Mouse (Mus musculus) embryonic stem cell, embryonic (primary cell): ENCODE measurements around the gene Acaa1a.

Experiments
- CTCF ChIA-PET, 4 experiments: fragments of 300-600 bp in 2 of 4; fragments of 350-600 bp in 2 of 4; sonication (Branson Sonifier 250); formaldehyde crosslinking; loops; one replicate each; lab custom pipeline; 2022; ENCODE audit warnings: inconsistent platforms in 2 of 4; lab: Charles Lee
- POLR2A ChIA-PET, 4 experiments: fragments of 300-600 bp in 2 of 4; fragments of 350-600 bp in 2 of 4; sonication (Branson Sonifier 250); formaldehyde crosslinking; loops; one replicate each; lab custom pipeline; 2022; ENCODE audit warnings: antibody characterized with exemption in 4 of 4, inconsistent platforms in 1 of 4; lab: Charles Lee

The Acaa1a gene

GRCm38 (mm10) chr9:119355943-119356342 lies 16.5 kb downstream of the Acaa1a start:
- ChIA-PET CTCF (interaction anchor here in 3 of 4 experiments (0.6 to 1.4 kb wide), 8 partner anchors 10 to 647 kb away, joined by 3 to 6 read pairs (median 3); partner anchors contain the start of gene Acvr2b (in 1 of the 3)), POLR2A (interaction anchor here in 3 of 4 experiments (0.6 to 2.2 kb wide), 15 partner anchors 10 to 89 kb away, joined by 3 to 21 read pairs (median 5); partner anchors contain the start of genes Acaa1a (in 2 of the 3), Acvr2b (in 2 of the 3), Myd88 (in 2 of the 3) and Exog (in 1 of the 3))

- CTCF ChIA-PET, result interaction anchor here in 2 of 4 experiments (0.6 to 0.7 kb wide), 2 partner anchors 31 to 141 kb away, joined by 3 to 4 read pairs; no protein-coding TSS in a partner anchor
- POLR2A ChIA-PET, result interaction anchor here (0.7 to 2.2 kb wide), 15 partner anchors 10 to 343 kb away, joined by 3 to 21 read pairs (median 3); partner anchors contain the start of genes Acaa1a (in 2 of the 4), Myd88 (in 2 of the 4), Exog (in 1 of the 4) and Oxsr1 (in 1 of the 4)
These were observed 18.0 kb downstream of the Acaa1a start, which contains the start of gene Xylb for GRCm38 (mm10) chr9:119357331-119358057. Xylb (plus strand) TSS chr9:119357381.

GRCm38 (mm10) chr9:119358058-119358429 lies 18.6 kb downstream of the Acaa1a start:
- POLR2A ChIA-PET, result interaction anchor here (0.7 to 1.7 kb wide), 16 partner anchors 9 to 344 kb away, joined by 3 to 9 read pairs (median 3); partner anchors contain the start of genes Myd88 (in 2 of the 4), Acvr2b (in 1 of the 4) and Exog (in 1 of the 4)
- CTCF ChIA-PET, result interaction anchor here in 2 of 4 experiments (0.6 to 0.7 kb wide), 3 partner anchors 30 to 142 kb away, joined by 3 to 4 read pairs (median 4); no protein-coding TSS in a partner anchor

- ChIA-PET POLR2A (interaction anchor here in 3 of 4 experiments (1.1 to 2.2 kb wide), 8 partner anchors 11 to 44 kb away, joined by 3 to 9 read pairs (median 5); partner anchors contain the start of gene Oxsr1 (in 2 of the 3)), CTCF (interaction anchor here (0.6 to 2.2 kb wide), 5 partner anchors 8 to 58 kb away, joined by 3 to 16 read pairs (median 3); no protein-coding TSS in a partner anchor)
These were observed 21.9 kb downstream of the Acaa1a start for GRCm38 (mm10) chr9:119361416-119361815.

GRCm38 (mm10) chr9:119363229-119363628 lies 23.8 kb downstream of the Acaa1a start:
- ChIA-PET CTCF (interaction anchor here in 2 of 4 experiments (1.6 to 2.2 kb wide), 2 partner anchors 11 kb away, joined by 5 to 16 read pairs; no protein-coding TSS in a partner anchor), POLR2A (interaction anchor here in 3 of 4 experiments (0.6 to 2.2 kb wide), 10 partner anchors 9 to 147 kb away, joined by 3 to 9 read pairs (median 4); partner anchors contain the start of genes Exog (in 1 of the 3), Myd88 (in 1 of the 3) and Oxsr1 (in 1 of the 3))

- POLR2A ChIA-PET, result interaction anchor here in 1 of 4 experiments (1.6 kb wide), 1 partner anchor 129 kb away, joined by 3 read pairs; no protein-coding TSS in a partner anchor
- CTCF ChIA-PET, result no interaction called here
These were observed 25.8 kb downstream of the Acaa1a start, which contains the start of gene Slc22a14 for GRCm38 (mm10) chr9:119365284-119365683. Slc22a14 (minus strand) TSS chr9:119365553.

GRCm38 (mm10) chr9:119368367-119368766 lies 28.9 kb downstream of the Acaa1a start:
- ChIA-PET CTCF (interaction anchor here in 1 of 4 experiments (0.7 kb wide), 1 partner anchor 35 kb away, joined by 3 read pairs; no protein-coding TSS in a partner anchor), POLR2A (interaction anchor here in 1 of 4 experiments (1.1 kb wide), 2 partner anchors 10 to 16 kb away, joined by 3 to 4 read pairs; no protein-coding TSS in a partner anchor)

GRCm38 (mm10) chr9:119370770-119371169 lies 31.3 kb downstream of the Acaa1a start:
- ChIA-PET CTCF (interaction anchor here in 1 of 4 experiments (0.9 kb wide), 1 partner anchor 187 kb away, joined by 3 read pairs; no protein-coding TSS in a partner anchor), POLR2A (interaction anchor here in 1 of 4 experiments (0.5 kb wide), 1 partner anchor 12 kb away, joined by 3 read pairs; no protein-coding TSS in a partner anchor)

GRCm38 (mm10) chr9:119371251-119371650 lies 31.8 kb downstream of the Acaa1a start:
- ChIA-PET POLR2A (interaction anchor here in 1 of 4 experiments (0.5 to 1.2 kb wide), 2 partner anchors 11 to 295 kb away, joined by 3 read pairs; no protein-coding TSS in a partner anchor), CTCF (interaction anchor here in 1 of 4 experiments (0.9 kb wide), 1 partner anchor 187 kb away, joined by 3 read pairs; no protein-coding TSS in a partner anchor)

- ChIA-PET CTCF (no interaction called here), POLR2A (interaction anchor here (0.6 to 2.0 kb wide), 10 partner anchors 12 to 821 kb away, joined by 3 to 7 read pairs (median 3); partner anchors contain the start of gene Acvr2b (in 1 of the 4))
These were observed 35.5 kb downstream of the Acaa1a start for GRCm38 (mm10) chr9:119375008-119375407.

GRCm38 (mm10) chr9:119375556-119375955 lies 36.1 kb downstream of the Acaa1a start:
- POLR2A ChIA-PET, result interaction anchor here in 3 of 4 experiments (0.6 to 2.0 kb wide), 6 partner anchors 17 to 821 kb away, joined by 3 to 7 read pairs (median 3); partner anchors contain the start of gene Acvr2b (in 1 of the 3)
- CTCF ChIA-PET, result no interaction called here

GRCm38 (mm10) chr9:119378231-119378630 lies 38.8 kb downstream of the Acaa1a start:
- ChIA-PET POLR2A (interaction anchor here in 1 of 4 experiments (1.1 to 2.3 kb wide), 5 partner anchors 10 to 38 kb away, joined by 3 to 6 read pairs (median 4); partner anchors contain the start of gene Myd88), CTCF (interaction anchor here in 1 of 4 experiments (0.9 kb wide), 1 partner anchor 12 kb away, joined by 3 read pairs; no protein-coding TSS in a partner anchor)

GRCm38 (mm10) chr9:119382603-119383002 lies 43.1 kb downstream of the Acaa1a start:
- CTCF ChIA-PET, result interaction anchor here in 3 of 4 experiments (0.5 to 1.3 kb wide), 5 partner anchors 19 to 523 kb away, joined by 3 to 10 read pairs (median 3); partner anchors contain the start of gene Acvr2b (in 2 of the 3)
- POLR2A ChIA-PET, result interaction anchor here in 2 of 4 experiments (0.7 to 1.7 kb wide), 4 partner anchors 10 to 42 kb away, joined by 3 to 6 read pairs (median 3); no protein-coding TSS in a partner anchor

GRCm38 (mm10) chr9:119388956-119389355 lies 49.5 kb downstream of the Acaa1a start:
- POLR2A ChIA-PET, result interaction anchor here in 3 of 4 experiments (1.1 to 2.2 kb wide), 7 partner anchors 10 to 48 kb away, joined by 3 to 8 read pairs (median 4); partner anchors contain the start of genes Acvr2b (in 2 of the 3) and Myd88 (in 2 of the 3)
- CTCF ChIA-PET, result interaction anchor here in 3 of 4 experiments (0.7 to 2.0 kb wide), 4 partner anchors 12 to 814 kb away, joined by 3 to 7 read pairs (median 5); partner anchors contain the start of gene Acvr2b (in 1 of the 3)

GRCm38 (mm10) chr9:119390214-119390613 lies 50.7 kb downstream of the Acaa1a start:
- CTCF ChIA-PET, result interaction anchor here in 2 of 4 experiments (0.6 to 0.9 kb wide), 2 partner anchors 12 to 1024 kb away, joined by 3 to 4 read pairs; no protein-coding TSS in a partner anchor
- POLR2A ChIA-PET, result interaction anchor here in 2 of 4 experiments (1.3 to 2.2 kb wide), 3 partner anchors 12 to 50 kb away, joined by 4 to 8 read pairs (median 4); partner anchors contain the start of genes Myd88 (in 2 of the 2) and Acvr2b (in 1 of the 2)

GRCm38 (mm10) chr9:119394808-119395207 lies 55.3 kb downstream of the Acaa1a start:
- CTCF ChIA-PET, result interaction anchor here in 2 of 4 experiments (1.0 to 1.2 kb wide), 3 partner anchors 35 to 287 kb away, joined by 3 to 4 read pairs (median 3); no protein-coding TSS in a partner anchor
- POLR2A ChIA-PET, result interaction anchor here in 1 of 4 experiments (0.5 to 0.9 kb wide), 2 partner anchors 20 to 33 kb away, joined by 3 read pairs; no protein-coding TSS in a partner anchor
